Mouse (Mus musculus): ENCODE data around the gene Smurf1.

GRCm38 (mm10) chr5:145003362-145003761 is 37.7 kb upstream of the Smurf1 start:
- TF ChIP-seq CTCF (IDR thresholded peaks at IDR 0.05; ENCODE audit: low read depth): no peak
- no peak for TF ChIP-seq EP300 (optimal IDR thresholded peaks at IDR 0.05)
